Mouse (Mus musculus) layer of hippocampus, adult 9-10 months (tissue): ENCODE results near the gene Otulin.

ENCODE experiments used
- DNase-seq: peaks from one replicate; pipeline ENCODE4 v3.0.0; 2022; ENCODE audit warnings: low spot score

The Otulin gene

DNA sequence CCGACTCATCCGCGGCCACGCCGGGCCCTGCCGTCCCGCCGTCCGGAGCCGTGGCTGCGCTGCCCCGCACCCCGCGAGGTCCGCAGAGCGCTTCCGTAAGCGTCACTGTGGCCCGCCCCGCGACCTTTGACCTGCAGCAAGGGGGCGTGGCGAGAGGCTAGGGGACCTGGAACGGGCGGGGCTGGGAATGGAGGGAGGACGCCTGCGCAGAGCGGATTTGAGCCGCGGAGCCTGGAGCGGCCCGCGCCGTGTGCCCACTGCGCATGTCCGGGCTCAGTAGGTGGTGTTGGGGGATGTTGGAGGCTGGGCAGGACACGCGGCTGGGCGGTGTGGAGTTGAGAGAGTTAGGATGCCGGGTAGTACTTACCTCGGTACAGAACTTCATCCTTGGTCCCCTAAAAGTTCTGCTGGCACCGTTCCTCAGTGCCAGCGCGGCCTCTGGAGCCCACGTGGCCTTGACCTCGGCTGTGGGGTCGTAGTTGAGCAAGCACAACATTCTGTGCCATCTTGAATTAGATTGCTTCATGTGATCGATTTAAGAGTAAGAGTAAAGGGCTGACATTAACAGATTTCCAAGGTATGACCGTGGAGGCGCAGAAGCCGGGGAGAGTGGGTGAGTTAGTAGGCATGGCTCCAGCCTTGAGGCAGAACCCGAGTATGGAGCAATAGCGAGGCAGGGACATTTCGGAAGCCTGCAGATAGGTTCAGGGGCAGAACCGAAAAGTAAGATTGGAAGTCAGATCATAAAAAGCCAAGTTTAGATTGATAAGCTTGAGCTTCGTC is at the start of gene Otulin:
Gene Otulin (minus strand): TSS at position 93 of the 783 bp plus-strand sequence.
- peak; percentile 92 for DNase-seq

- DNase-seq, result no peak
These were observed 48.0 kb upstream of the Otulin start for GRCm38 (mm10) chr15:27678511-27678910.

DNA sequence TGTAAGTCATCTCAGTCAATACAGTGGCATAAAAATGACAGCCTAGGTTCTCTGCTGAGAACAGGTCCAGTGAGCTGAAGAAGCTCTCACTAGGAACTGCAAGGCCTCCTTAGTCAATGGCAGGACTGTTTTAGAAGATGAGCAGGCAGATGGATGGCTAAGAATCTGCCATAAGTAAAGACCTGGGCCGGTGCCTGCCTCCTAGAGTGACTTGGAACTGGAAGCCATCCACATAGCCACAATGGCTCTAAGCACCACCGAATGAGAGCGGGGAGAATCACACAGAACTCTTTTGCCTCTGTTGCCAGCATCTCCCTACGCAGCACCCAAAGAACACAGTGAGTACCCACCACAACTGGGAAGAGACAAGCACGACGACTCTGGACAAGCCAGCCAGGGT is 47.3 kb upstream of the Otulin start:
- no peak for DNase-seq

- no peak for DNase-seq
These were observed 45.7 kb upstream of the Otulin start for GRCm38 (mm10) chr15:27676211-27676610.

GRCm38 (mm10) chr15:27675122-27675521 is 44.6 kb upstream of the Otulin start:
- no peak for DNase-seq

DNA sequence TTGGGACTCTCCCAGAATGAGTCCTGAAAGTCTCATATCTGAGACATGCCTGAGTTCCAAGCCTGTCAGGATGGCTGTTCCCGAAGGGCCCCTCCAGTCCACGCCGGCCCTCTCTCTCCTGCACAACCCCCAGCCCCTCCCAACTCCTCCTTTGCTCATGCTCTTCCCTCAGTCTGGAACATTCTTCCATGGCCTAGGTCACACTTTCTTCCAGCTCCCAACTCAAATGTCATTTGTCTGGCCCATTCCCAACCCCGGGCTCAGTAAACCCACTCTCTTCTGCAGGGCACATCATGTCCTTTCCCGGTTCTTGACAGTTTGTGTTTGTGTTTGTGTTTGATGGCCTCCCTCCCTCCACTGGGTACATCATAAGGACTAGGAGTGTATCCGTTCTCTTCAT is 43.5 kb upstream of the Otulin start:
- DNase-seq, result no peak

GRCm38 (mm10) chr15:27673151-27673550 is 42.7 kb upstream of the Otulin start:
- no peak for DNase-seq

DNA sequence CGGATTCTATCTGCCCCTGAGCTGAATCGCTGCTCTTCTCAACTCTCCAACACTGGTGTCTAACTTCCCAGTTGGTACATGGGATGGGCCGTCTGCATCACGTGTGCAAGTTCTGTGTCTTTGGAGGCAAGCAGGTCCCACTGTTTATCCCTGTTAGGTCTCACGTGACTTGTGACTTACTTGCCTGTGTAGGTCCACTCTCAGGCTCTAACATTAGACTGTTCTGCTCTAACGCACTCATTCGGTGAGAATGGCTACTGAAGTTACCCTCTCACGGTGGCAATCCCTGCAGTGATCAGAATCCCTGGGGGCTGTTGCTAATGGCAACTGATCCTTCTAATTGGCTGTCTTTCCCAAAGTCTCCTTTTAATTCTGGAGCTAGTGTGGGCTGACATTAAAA is 41.8 kb upstream of the Otulin start:
- no peak for DNase-seq

DNA sequence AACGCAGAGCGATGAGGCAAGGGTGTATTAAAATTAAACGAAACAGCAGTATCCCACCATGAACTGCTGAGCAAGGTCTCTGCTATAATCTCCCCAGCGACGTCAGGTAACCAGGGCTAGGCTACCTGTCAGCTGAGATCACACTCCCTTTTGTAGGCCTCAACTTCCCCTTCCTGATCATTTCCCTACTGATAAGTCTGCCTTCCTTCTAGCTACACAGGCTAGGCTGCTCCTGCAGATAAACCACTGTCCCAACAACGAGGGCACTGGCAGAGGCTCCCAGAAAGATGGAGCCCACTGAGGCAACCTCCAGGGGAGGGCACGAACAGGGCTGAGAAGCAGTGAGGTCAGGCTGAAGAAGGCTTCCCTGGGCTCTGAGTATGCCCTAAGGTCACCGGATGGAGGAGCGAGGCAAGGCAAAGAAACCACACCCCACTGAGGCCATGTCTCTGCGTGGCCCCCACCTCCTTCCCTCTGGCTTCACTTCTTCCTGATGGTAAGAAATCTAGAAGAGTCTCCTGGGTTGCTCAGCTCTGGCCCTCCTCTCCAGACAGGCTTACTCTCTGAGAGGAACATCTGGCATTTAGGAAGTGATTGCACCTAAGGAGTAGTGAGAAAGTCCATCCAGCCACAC is 41.2 kb upstream of the Otulin start:
- no peak for DNase-seq

DNA sequence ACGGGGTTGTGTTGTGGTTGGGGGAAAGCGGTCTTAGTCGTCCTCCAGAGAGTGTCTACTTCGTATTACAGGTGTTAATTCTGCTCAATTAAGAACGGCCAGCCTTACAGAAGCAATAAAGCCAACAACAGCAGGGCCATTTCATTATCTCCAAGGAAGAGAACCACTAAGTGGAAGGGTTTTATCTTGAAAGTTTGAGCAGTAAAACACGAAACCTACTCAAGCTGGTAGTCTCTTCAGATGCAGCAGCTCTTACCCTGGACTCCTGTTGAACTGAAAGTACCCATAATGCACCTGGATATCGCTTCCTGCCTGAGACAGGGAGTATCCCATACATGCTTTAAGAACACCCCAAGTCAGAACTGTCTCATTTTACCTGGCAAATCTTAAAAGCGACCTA is 40.2 kb upstream of the Otulin start:
- DNase-seq, result no peak

- DNase-seq, result no peak
These were observed 39.5 kb upstream of the Otulin start for GRCm38 (mm10) chr15:27669931-27670411.

- DNase-seq, result no peak
These were observed 38.8 kb upstream of the Otulin start for GRCm38 (mm10) chr15:27669276-27669675.

- DNase-seq, result no peak
These were observed 38.1 kb upstream of the Otulin start for GRCm38 (mm10) chr15:27668557-27668956.

DNA sequence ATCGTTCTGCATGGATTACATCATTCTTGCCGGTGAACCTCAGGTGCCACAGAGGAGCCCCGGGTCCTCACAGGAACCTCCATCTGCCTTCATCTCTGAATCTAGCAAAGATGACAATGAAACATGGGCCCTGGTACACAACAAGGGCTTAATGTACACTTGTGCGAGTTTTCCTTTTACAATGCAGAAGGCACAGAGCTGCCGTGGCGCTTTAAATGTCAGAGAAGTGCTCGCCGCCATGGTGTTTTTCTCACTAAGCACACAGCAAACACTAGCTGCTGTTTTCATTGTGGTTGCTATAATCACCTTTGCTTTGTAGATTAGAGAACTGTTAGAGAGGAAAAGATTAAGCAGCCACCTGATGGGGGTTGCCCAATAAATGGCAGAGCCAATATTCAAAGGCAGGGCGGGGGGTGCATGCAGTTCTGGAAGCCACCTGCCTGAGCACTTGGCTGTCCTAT is 37.5 kb upstream of the Otulin start:
- DNase-seq, result no peak

DNA sequence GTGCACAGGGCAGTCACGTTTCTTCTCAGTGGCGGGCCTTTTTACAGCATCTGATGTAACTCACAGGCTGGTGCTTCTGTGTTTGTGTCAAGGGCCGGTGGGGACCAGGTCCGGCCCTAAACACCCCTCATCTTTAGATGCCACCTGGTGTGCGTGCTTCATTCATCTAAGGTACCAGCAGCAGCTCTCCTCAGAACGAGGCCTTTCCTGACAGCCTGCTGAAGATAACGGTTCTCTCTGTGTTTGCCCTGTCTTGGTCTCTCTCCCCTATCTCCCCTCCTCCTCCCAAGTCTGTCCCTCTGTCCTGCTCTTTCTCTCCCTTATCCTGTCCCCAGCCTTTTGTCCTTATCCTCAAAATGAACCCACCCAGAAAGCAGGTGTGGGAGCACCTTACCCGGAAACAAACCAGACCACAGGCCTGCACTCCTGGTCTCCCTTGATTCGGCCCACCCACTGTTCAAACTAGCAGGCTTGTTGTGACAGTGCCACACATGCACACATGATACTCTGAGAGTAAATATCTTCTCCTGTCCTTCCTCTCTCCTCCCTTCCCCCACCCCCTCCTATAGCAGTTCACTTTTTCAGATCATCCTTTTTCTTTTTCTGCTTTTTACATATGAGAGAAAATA is 36.5 kb upstream of the Otulin start:
- no peak for DNase-seq

- DNase-seq, result no peak
These were observed 35.0 kb upstream of the Otulin start for GRCm38 (mm10) chr15:27665392-27665911.

GRCm38 (mm10) chr15:27664126-27664525 is 33.6 kb upstream of the Otulin start:
- no peak for DNase-seq

DNA sequence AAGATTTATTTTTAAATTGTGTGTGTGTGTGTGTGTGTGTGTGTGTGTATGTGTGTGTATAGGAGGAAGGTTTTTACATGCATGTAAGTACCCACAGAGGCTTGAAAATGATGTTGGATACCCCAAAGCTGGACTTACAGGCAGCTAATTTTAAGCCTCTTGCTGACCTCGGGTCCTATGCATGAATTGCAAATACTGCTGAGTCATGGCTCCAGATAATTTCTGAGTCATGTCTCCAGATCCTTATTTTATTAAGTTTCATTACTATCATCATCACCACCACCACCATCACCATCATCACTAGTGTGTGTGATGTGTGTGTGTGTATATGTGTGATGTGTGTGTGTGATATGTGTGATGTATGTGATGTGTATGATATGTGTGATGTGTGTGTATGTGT is 32.2 kb upstream of the Otulin start:
- no peak for DNase-seq

- DNase-seq, result no peak
These were observed 31.2 kb upstream of the Otulin start for GRCm38 (mm10) chr15:27661696-27662095.

DNA sequence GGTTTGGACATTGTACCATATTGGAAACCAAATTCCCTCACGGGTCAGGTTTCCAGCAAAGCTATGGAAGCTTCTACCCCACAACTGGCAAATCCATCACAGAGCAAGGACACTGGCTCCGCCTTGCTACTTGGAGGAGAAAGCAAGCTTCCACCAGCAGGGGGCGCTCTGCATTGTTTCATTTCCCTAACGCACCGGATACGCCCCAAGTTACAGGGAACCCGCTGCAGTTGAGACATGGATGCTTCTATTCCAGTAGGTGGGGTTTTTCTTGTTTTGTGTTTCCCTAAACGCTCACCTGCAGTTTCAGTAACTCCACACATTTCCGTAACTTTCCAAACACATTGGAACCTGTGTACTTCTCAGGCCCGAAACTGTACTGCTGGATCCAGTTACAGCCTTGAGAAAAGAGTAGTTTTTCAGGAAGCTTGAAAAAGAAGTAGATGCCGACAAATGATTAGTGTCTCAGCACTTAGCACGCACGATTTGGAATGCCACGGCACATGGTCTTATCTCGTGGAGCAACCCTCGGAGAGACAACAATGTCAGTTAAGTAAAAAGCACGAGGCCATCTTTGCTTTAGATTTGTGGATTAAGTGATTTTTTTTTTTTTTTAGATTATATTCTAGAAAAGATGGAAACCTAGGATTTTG is 29.2 kb upstream of the Otulin start:
- DNase-seq, result peak; percentile 92

- no peak for DNase-seq
These were observed 28.6 kb upstream of the Otulin start for GRCm38 (mm10) chr15:27659143-27659542.

GRCm38 (mm10) chr15:27658356-27658755 is 27.9 kb upstream of the Otulin start:
- DNase-seq, result no peak
